Mouse (Mus musculus): ENCODE measurements around the gene Usp11.

DNA sequence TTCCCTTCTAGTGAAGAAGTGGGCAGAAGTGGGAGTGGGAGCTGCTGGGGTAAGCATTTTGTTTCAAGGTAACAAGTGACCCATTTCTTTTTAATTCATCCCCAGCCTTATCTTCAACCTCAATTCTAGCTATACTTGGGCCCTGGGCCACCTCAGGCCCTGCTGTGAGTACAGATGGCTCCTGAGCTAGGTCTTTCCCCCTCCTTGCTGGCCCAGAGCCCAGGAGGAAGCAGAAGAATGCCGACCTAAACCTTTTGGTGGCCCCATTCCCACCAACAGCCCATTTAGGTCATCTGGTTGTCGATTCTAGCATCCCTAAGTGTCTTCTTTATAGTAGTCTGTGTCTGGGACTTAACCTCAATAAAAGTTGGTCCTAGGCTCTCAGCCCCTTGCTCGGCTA lies 12.1 kb upstream of the Usp11 start:
- TF ChIP-seq CTCF (IDR thresholded peaks at IDR 0.05; ENCODE audit: borderline replicate concordance, control insufficient read depth, extremely low read depth, insufficient read depth, low read length, poor library complexity) (no peak), POLR2A (IDR thresholded peaks at IDR 0.05; ENCODE audit: control insufficient read depth, extremely low read depth, insufficient read depth, low read length, poor library complexity) (no peak)

Data from thymus, adult 2 months (tissue).